Mouse (Mus musculus) C2C12 (cell line): ENCODE results near the gene Plxna2. TPM values are rescaled to one million over a fixed set of nuclear protein-coding genes. Genes with fewer than 3 reads are reported as not detected.

Experiments used
- H3K27me3 ChIP-seq: one replicate; pipeline ENCODE4 v1.6.1; 2011; ENCODE audit not compliant: control insufficient read depth, insufficient read depth, insufficient read length
- H3K36me3 ChIP-seq: one replicate; pipeline ENCODE4 v1.6.1; 2011; ENCODE audit not compliant: control insufficient read depth, insufficient read depth
- H3K4me3 ChIP-seq: one replicate; pipeline ENCODE4 v1.5.1; 2011; ENCODE audit warnings: mild to moderate bottlenecking, control low read depth; ENCODE audit not compliant: poor library complexity, insufficient read depth, severe bottlenecking
- H3K79me2 ChIP-seq: one replicate; pipeline ENCODE4 v1.6.1; 2011; ENCODE audit not compliant: control insufficient read depth, insufficient read depth
- H3K79me3 ChIP-seq: one replicate; pipeline ENCODE4 v1.6.1; 2011; ENCODE audit warnings: low read depth, control low read depth
- H3ac ChIP-seq: one replicate; pipeline ENCODE3; 2011; ENCODE audit warnings: low read depth; ENCODE audit not compliant: control insufficient read depth, insufficient read length
- CEBPB ChIP-seq: IDR thresholded peaks from one replicate; pipeline ENCODE4 v1.6.1; 2011; ENCODE audit warnings: low read depth, mild to moderate bottlenecking, control low read depth, moderate library complexity
- CTCF ChIP-seq: IDR thresholded peaks from one replicate; pipeline ENCODE4 v1.5.1; 2011; ENCODE audit not compliant: control insufficient read depth, insufficient read depth, insufficient read length
- FOSL1 ChIP-seq: IDR thresholded peaks from one replicate; pipeline ENCODE4 v1.8.0; 2011; ENCODE audit warnings: mild to moderate bottlenecking, low read length; ENCODE audit not compliant: poor library complexity, insufficient read depth, severe bottlenecking
- MAX ChIP-seq: IDR thresholded peaks from one replicate; pipeline ENCODE4 v1.6.1; 2011; ENCODE audit warnings: mild to moderate bottlenecking, control low read depth
- MYOD1 ChIP-seq: IDR thresholded peaks from one replicate; pipeline ENCODE4 v1.6.1; 2011; ENCODE audit warnings: low read depth; ENCODE audit not compliant: control insufficient read depth, insufficient read length
- MYOG ChIP-seq: IDR thresholded peaks from one replicate; pipeline ENCODE4 v1.6.1; 2011; ENCODE audit not compliant: control insufficient read depth, insufficient read length; ENCODE audit errors: extremely low read depth
- USF1 ChIP-seq: IDR thresholded peaks from one replicate; pipeline ENCODE4 v1.6.1; 2011; ENCODE audit warnings: low read depth, mild to moderate bottlenecking, control low read depth, moderate library complexity
- polyA plus RNA-seq: library from polyadenylated mRNA; unstranded; fragments of >200 nt; fragmentation: generic; extraction: Trizol; gene quantifications from one replicate; pipeline ENCODE4 v1.2.1, GENCODE M21; 2012; ENCODE audit warnings: missing spikeins

The Plxna2 gene
- polyA plus RNA-seq, 1 experiment = 4.2 TPM

- Histone ChIP-seq H3K36me3 (no peaks in the 10 kb centered on the region), H3K27me3 (no peaks in the 10 kb centered on the region), H3K79me3 (no peaks in the 10 kb centered on the region), H3ac (no peak overlapping the region), H3K79me2 (no peaks in the 10 kb centered on the region), H3K4me3 (no peak overlapping the region)
- TF ChIP-seq MYOD1 = no peak
- TF ChIP-seq MYOG = no peak
- no peak for TF ChIP-seq FOSL1
- TF ChIP-seq USF1 = no peak
- TF ChIP-seq MAX = no peak
- no peak for TF ChIP-seq CTCF
- TF ChIP-seq CEBPB = no peak
These were observed 5.4 kb upstream of the Plxna2 start for GRCm38 (mm10) chr1:194612628-194613027.

GRCm38 (mm10) chr1:194613271-194613834, 4.7 kb upstream of the Plxna2 start:
- TF ChIP-seq CTCF (no peak), MYOD1 (no peak), CEBPB (no peak), MYOG (no peak), USF1 (no peak), FOSL1 (no peak), MAX (no peak)
- Histone ChIP-seq H3ac (no peak overlapping the region), H3K27me3 (no peaks in the 10 kb centered on the region), H3K36me3 (no peaks in the 10 kb centered on the region), H3K4me3 (no peak overlapping the region), H3K79me3 (no peaks in the 10 kb centered on the region), H3K79me2 (no peaks in the 10 kb centered on the region)

- H3K4me3 ChIP-seq = no peak overlapping the region
- no peaks in the 10 kb centered on the region for H3K27me3 ChIP-seq
- H3K36me3 ChIP-seq = no peaks in the 10 kb centered on the region
- H3ac ChIP-seq = no peak overlapping the region
- no peaks in the 10 kb centered on the region for H3K79me3 ChIP-seq
- TF ChIP-seq MYOD1 = no peak
- TF ChIP-seq FOSL1 = no peak
- no peak for TF ChIP-seq MYOG
- no peak for TF ChIP-seq CEBPB
- TF ChIP-seq USF1 = no peak
- no peak for TF ChIP-seq MAX
- no peak for TF ChIP-seq CTCF
- no peaks in the 10 kb centered on the region for H3K79me2 ChIP-seq
These were observed 3.8 kb upstream of the Plxna2 start for GRCm38 (mm10) chr1:194613923-194614830.

- TF ChIP-seq MYOD1 (no peak), CEBPB (no peak), MYOG (no peak), USF1 (no peak), MAX (no peak), CTCF (no peak), FOSL1 (no peak)
- Histone ChIP-seq H3K27me3 (no peaks in the 10 kb centered on the region), H3K4me3 (no peak overlapping the region), H3K36me3 (no peaks in the 10 kb centered on the region), H3K79me2 (peaks cover 12% of the 10 kb centered on the region), H3ac (no peak overlapping the region), H3K79me3 (no peaks in the 10 kb centered on the region)
These were observed 1.9 kb upstream of the Plxna2 start for GRCm38 (mm10) chr1:194616136-194616535.

GRCm38 (mm10) chr1:194618841-194619311, 858 bp downstream of the Plxna2 start:
- no peak for TF ChIP-seq USF1
- no peak for TF ChIP-seq FOSL1
- TF ChIP-seq MAX = no peak
- no peak for TF ChIP-seq CEBPB
- no peak for TF ChIP-seq MYOG
- TF ChIP-seq MYOD1 = no peak
- TF ChIP-seq CTCF = peak; percentile 38
- Histone ChIP-seq H3K4me3 (peak overlapping the region; percentile 63), H3K79me2 (peaks cover 32% of the 10 kb centered on the region), H3K79me3 (peaks cover 7% of the 10 kb centered on the region), H3K27me3 (no peaks in the 10 kb centered on the region), H3ac (peak overlapping the region; percentile 24), H3K36me3 (no peaks in the 10 kb centered on the region)
